Mouse (Mus musculus): ENCODE results near the gene Ppp2r5a.

GRCm38 (mm10) chr1:191306316-191306715 lies 96.8 kb downstream of the Ppp2r5a start:
- no peak for TF ChIP-seq POLR2A (IDR thresholded peaks at IDR 0.05; ENCODE audit: low read depth, low read length)
- TF ChIP-seq CTCF (IDR thresholded peaks at IDR 0.05; ENCODE audit: borderline replicate concordance, insufficient read depth, low read length): no peak
